In genomic region chr11:74105066-74105465, GRCm38 (mm10) we compare ENCODE assay signal across 29 mouse cellular contexts. TPM values are rescaled to one million over a fixed set of nuclear protein-coding genes. Genes with fewer than 3 reads are reported as not detected.
DNase-seq lines count a peak whose midpoint lies in the region; ATAC-seq and TF ChIP-seq lines count a peak whose summit lies in the region.
"Had no signal": no experiment of that assay in that cellular context is flagged by ENCODE, and none has a peak within 500 bp of the region (broad histone marks: within the 10 kb centered on the region; RNA-seq: fewer than 3 reads in every experiment).

No protein-coding gene starts in this region.

- peak overlapping the region; percentile 10 for H3K4me3 ChIP-seq in megakaryocyte, embryonic 14.5 days (replicated peaks)
- H3K4me3 ChIP-seq in left cerebral cortex, adult 2 months = no peak overlapping the region
- H3K4me3 ChIP-seq: embryonic facial prominence, embryonic 15.5 days; erythroblast, embryonic 14.5 days; forebrain, embryonic 10.5 days; heart, embryonic 13.5 days; hindbrain, embryonic 13.5 days had no signal

- TF ChIP-seq CTCF in left cerebral cortex, adult 2 months (IDR thresholded peaks at IDR 0.05) = no peak

- no peak overlapping the region for H3K27ac ChIP-seq in left cerebral cortex, adult 2 months
- H3K27ac ChIP-seq: embryonic facial prominence, embryonic 15.5 days; forebrain, embryonic 10.5 days; heart, embryonic 13.5 days; hindbrain, embryonic 13.5 days had no signal

- H3K27me3 ChIP-seq in megakaryocyte, embryonic 14.5 days (replicated peaks) = no peaks in the 10 kb centered on the region
- H3K27me3 ChIP-seq: embryonic facial prominence, embryonic 15.5 days; heart, embryonic 13.5 days; hindbrain, embryonic 13.5 days; Patski had no signal

- no peak for ATAC-seq in megakaryocyte, adult 5-6 weeks (ENCODE audit: poor library complexity, severe bottlenecking)
- ATAC-seq: CD4-positive, CD25-positive, alpha-beta regulatory T cell, adult 4 months; forebrain, embryonic 14.5 days; Patski had no signal

- H3K36me3 ChIP-seq in megakaryocyte, embryonic 14.5 days (replicated peaks; ENCODE audit: low read length) = no peaks in the 10 kb centered on the region
- H3K36me3 ChIP-seq: embryonic facial prominence, embryonic 15.5 days; forebrain, embryonic 10.5 days; heart, embryonic 13.5 days; hindbrain, embryonic 13.5 days had no signal

- H3K9me3 ChIP-seq in megakaryocyte, embryonic 14.5 days = peaks cover 13% of the 10 kb centered on the region

- peak; percentile 88 to 93 for DNase-seq in cerebellum, postnatal 10 days
- no peak for DNase-seq in cerebellum, adult 9-10 months
- DNase-seq in ES-CJ7 (ENCODE audit: low read depth, low spot score) = peak; percentile 44
- peak; percentile 10 for DNase-seq in mesoderm, embryonic 11.5 days (ENCODE audit: low read depth, low spot score)
- no peak for DNase-seq in layer of hippocampus, postnatal 10 days (ENCODE audit: low spot score in 2 of 2)
- no peak for DNase-seq in left cerebral cortex, adult 2 months (ENCODE audit: extremely low spot score in 1 of 2, low spot score in 2 of 2)
- DNase-seq: adrenal gland, adult 8-10 months; adrenal gland, postnatal 36 days; B cell, adult 2 months; cerebellum, adult 11 months; cerebellum, adult 9-11 months; embryo, embryonic 11 days; gastrocnemius, postnatal 36 days; heart, adult 11 months; heart, postnatal 36 days had no signal

- intact Hi-C loops in left cerebral cortex, adult 2 months (cut with DNase I) = no loop called here

- H3K4me1 ChIP-seq in megakaryocyte, embryonic 14.5 days = peaks cover 7% of the 10 kb centered on the region; the same call in 1 of the 2 replicates
- H3K4me1 ChIP-seq: embryonic facial prominence, embryonic 15.5 days; forebrain, embryonic 10.5 days; heart, embryonic 13.5 days; hindbrain, embryonic 13.5 days had no signal

RNA-seq across cellular contexts. Expression of gene Olfr401, which starts 8.4 kb away (rescaled TPM):
- polyA plus RNA-seq in megakaryocyte, embryonic 14.5 days (2012; ENCODE audit: insufficient read depth, low replicate concordance) = not detected in 2 replicates
- not detected in 2 replicates for total RNA-seq in megakaryocyte, adult 5-6 weeks (2015)
- total RNA-seq in megakaryocyte, adult 5-6 weeks (2017) = not detected in 2 replicates
- not detected for total RNA-seq in layer of hippocampus, postnatal 10 days (2021)
- total RNA-seq in left cerebral cortex, adult 2 months (2021) = not detected
- total RNA-seq: adrenal gland, adult 8-10 months; adrenal gland, postnatal 36 days; common myeloid progenitor, adult 5-6 weeks; gastrocnemius, adult 8-10 months; gastrocnemius, postnatal 36 days; heart, postnatal 36 days had no signal
- polyA plus RNA-seq: CD4-positive, CD25-positive, alpha-beta regulatory T cell, adult 4 months; embryonic facial prominence, embryonic 11.5 days; embryonic facial prominence, embryonic 15.5 days; erythroblast, embryonic 14.5 days; forebrain, embryonic 10.5 days; forebrain, embryonic 14.5 days; heart, embryonic 13.5 days; heart, postnatal 0 days; hindbrain, embryonic 13.5 days; Patski had no signal

RNA-seq across cellular contexts. Expression of gene Zfp616, which starts 35.3 kb away (rescaled TPM):
- polyA plus RNA-seq in megakaryocyte, embryonic 14.5 days (2012; ENCODE audit: insufficient read depth, low replicate concordance) = not detected in 2 replicates
- total RNA-seq in megakaryocyte, adult 5-6 weeks (2015) = not detected in 2 replicates
- total RNA-seq in megakaryocyte, adult 5-6 weeks (2017) = not detected in 2 replicates
- not detected for total RNA-seq in layer of hippocampus, postnatal 10 days (2021)
- not detected for total RNA-seq in left cerebral cortex, adult 2 months (2021)
- total RNA-seq: adrenal gland, adult 8-10 months; adrenal gland, postnatal 36 days; common myeloid progenitor, adult 5-6 weeks; gastrocnemius, adult 8-10 months; gastrocnemius, postnatal 36 days; heart, postnatal 36 days had no signal
- polyA plus RNA-seq: CD4-positive, CD25-positive, alpha-beta regulatory T cell, adult 4 months; embryonic facial prominence, embryonic 11.5 days; embryonic facial prominence, embryonic 15.5 days; erythroblast, embryonic 14.5 days; forebrain, embryonic 10.5 days; forebrain, embryonic 14.5 days; heart, embryonic 13.5 days; heart, postnatal 0 days; hindbrain, embryonic 13.5 days; Patski had no signal

RNA-seq across cellular contexts. Expression of gene Olfr402, which starts 48.3 kb away (rescaled TPM):
- polyA plus RNA-seq in megakaryocyte, embryonic 14.5 days (2012; ENCODE audit: insufficient read depth, low replicate concordance) = not detected in 2 replicates
- total RNA-seq in megakaryocyte, adult 5-6 weeks (2015) = not detected in 2 replicates
- not detected in 2 replicates for total RNA-seq in megakaryocyte, adult 5-6 weeks (2017)
- not detected for total RNA-seq in layer of hippocampus, postnatal 10 days (2021)
- not detected for total RNA-seq in left cerebral cortex, adult 2 months (2021)
- total RNA-seq: adrenal gland, adult 8-10 months; adrenal gland, postnatal 36 days; common myeloid progenitor, adult 5-6 weeks; gastrocnemius, adult 8-10 months; gastrocnemius, postnatal 36 days; heart, postnatal 36 days had no signal
- polyA plus RNA-seq: CD4-positive, CD25-positive, alpha-beta regulatory T cell, adult 4 months; embryonic facial prominence, embryonic 11.5 days; embryonic facial prominence, embryonic 15.5 days; erythroblast, embryonic 14.5 days; forebrain, embryonic 10.5 days; forebrain, embryonic 14.5 days; heart, embryonic 13.5 days; heart, postnatal 0 days; hindbrain, embryonic 13.5 days; Patski had no signal

RNA-seq across cellular contexts. Expression of gene Olfr399, which starts 48.7 kb away (rescaled TPM):
- polyA plus RNA-seq in megakaryocyte, embryonic 14.5 days (2012; ENCODE audit: insufficient read depth, low replicate concordance) = not detected in 2 replicates
- total RNA-seq in megakaryocyte, adult 5-6 weeks (2015) = not detected in 2 replicates
- not detected in 2 replicates for total RNA-seq in megakaryocyte, adult 5-6 weeks (2017)
- total RNA-seq in layer of hippocampus, postnatal 10 days (2021) = not detected
- not detected for total RNA-seq in left cerebral cortex, adult 2 months (2021)
- total RNA-seq: adrenal gland, adult 8-10 months; adrenal gland, postnatal 36 days; common myeloid progenitor, adult 5-6 weeks; gastrocnemius, adult 8-10 months; gastrocnemius, postnatal 36 days; heart, postnatal 36 days had no signal
- polyA plus RNA-seq: CD4-positive, CD25-positive, alpha-beta regulatory T cell, adult 4 months; embryonic facial prominence, embryonic 11.5 days; erythroblast, embryonic 14.5 days; forebrain, embryonic 10.5 days; forebrain, embryonic 14.5 days; heart, embryonic 13.5 days; heart, postnatal 0 days; hindbrain, embryonic 13.5 days; Patski had no signal

RNA-seq across cellular contexts. Expression of gene Olfr139, which starts 48.7 kb away (rescaled TPM):
- not detected in 2 replicates for polyA plus RNA-seq in megakaryocyte, embryonic 14.5 days (2012; ENCODE audit: insufficient read depth, low replicate concordance)
- not detected in 2 replicates for total RNA-seq in megakaryocyte, adult 5-6 weeks (2015)
- not detected in 2 replicates for total RNA-seq in megakaryocyte, adult 5-6 weeks (2017)
- not detected for total RNA-seq in layer of hippocampus, postnatal 10 days (2021)
- total RNA-seq in left cerebral cortex, adult 2 months (2021) = not detected
- total RNA-seq: adrenal gland, adult 8-10 months; adrenal gland, postnatal 36 days; common myeloid progenitor, adult 5-6 weeks; gastrocnemius, adult 8-10 months; gastrocnemius, postnatal 36 days; heart, postnatal 36 days had no signal
- polyA plus RNA-seq: CD4-positive, CD25-positive, alpha-beta regulatory T cell, adult 4 months; embryonic facial prominence, embryonic 11.5 days; erythroblast, embryonic 14.5 days; forebrain, embryonic 10.5 days; forebrain, embryonic 14.5 days; heart, embryonic 13.5 days; heart, postnatal 0 days; hindbrain, embryonic 13.5 days; Patski had no signal

Comparison
In these comparisons a context has a peak if more than half of its experiments do, and no peak if none do; other contexts are left out.
1. DNase-seq: peak in cerebellum, postnatal 10 days (2 of 2), ES-CJ7 (single experiment) and mesoderm, embryonic 11.5 days (single experiment); none in cerebellum, adult 9-10 months (single experiment), layer of hippocampus, postnatal 10 days (0 of 2) and left cerebral cortex, adult 2 months (0 of 2).